Mouse (Mus musculus) lung, postnatal 25 days (tissue): Measurements from ENCODE around the gene Zdhhc15.
"Not testable (repeated sequence)": the region's sequence is repeated elsewhere in the genome, so short reads cannot be mapped to it uniquely, and the experiment has no call there.

Source experiments
- DNase-seq: peaks from one replicate; pipeline ENCODE4 v3.0.0; 2022; ENCODE audit warnings: low spot score

Gene Zdhhc15

GRCm38 (mm10) chrX:104670757-104671549, at the start of gene Zdhhc15:
Zdhhc15 (minus strand) TSS chrX:104671064.
- peak; percentile 26 for DNase-seq

GRCm38 (mm10) chrX:104707935-104708334, 37.1 kb upstream of the Zdhhc15 start:
- no peak for DNase-seq

GRCm38 (mm10) chrX:104669850-104670756, 761 bp downstream of the Zdhhc15 start:
- peak; percentile 22 for DNase-seq

- no peak for DNase-seq
Measured at GRCm38 (mm10) chrX:104656976-104657375, 13.9 kb downstream of the Zdhhc15 start.

- DNase-seq = no peak
Measured at GRCm38 (mm10) chrX:104612531-104612930, 58.3 kb downstream of the Zdhhc15 start.

- not testable (repeated sequence) for DNase-seq
Measured at GRCm38 (mm10) chrX:104603738-104604430, 67.0 kb downstream of the Zdhhc15 start.

- not testable (repeated sequence) for DNase-seq
Measured at GRCm38 (mm10) chrX:104602168-104602859, 68.5 kb downstream of the Zdhhc15 start.

GRCm38 (mm10) chrX:104573946-104574345, 96.9 kb downstream of the Zdhhc15 start:
- DNase-seq = no peak

- DNase-seq = no peak
Measured at GRCm38 (mm10) chrX:104567497-104567896, 103.4 kb downstream of the Zdhhc15 start.

- DNase-seq = no peak
Measured at GRCm38 (mm10) chrX:104545283-104545682, 125.6 kb downstream of the Zdhhc15 start.

- no peak for DNase-seq
Measured at GRCm38 (mm10) chrX:104543919-104544595, 126.8 kb downstream of the Zdhhc15 start.

- DNase-seq = no peak
Measured at GRCm38 (mm10) chrX:104542635-104543034, 128.2 kb downstream of the Zdhhc15 start.

GRCm38 (mm10) chrX:104501765-104502164, 169.1 kb downstream of the Zdhhc15 start:
- no peak for DNase-seq

- DNase-seq = no peak
Measured at GRCm38 (mm10) chrX:104489626-104490355, 181.1 kb downstream of the Zdhhc15 start.

- no peak for DNase-seq
Measured at GRCm38 (mm10) chrX:104488870-104489467, 181.9 kb downstream of the Zdhhc15 start.

- DNase-seq = no peak
Measured at GRCm38 (mm10) chrX:104488036-104488435, 182.8 kb downstream of the Zdhhc15 start.
